In the genomic region with DNA sequence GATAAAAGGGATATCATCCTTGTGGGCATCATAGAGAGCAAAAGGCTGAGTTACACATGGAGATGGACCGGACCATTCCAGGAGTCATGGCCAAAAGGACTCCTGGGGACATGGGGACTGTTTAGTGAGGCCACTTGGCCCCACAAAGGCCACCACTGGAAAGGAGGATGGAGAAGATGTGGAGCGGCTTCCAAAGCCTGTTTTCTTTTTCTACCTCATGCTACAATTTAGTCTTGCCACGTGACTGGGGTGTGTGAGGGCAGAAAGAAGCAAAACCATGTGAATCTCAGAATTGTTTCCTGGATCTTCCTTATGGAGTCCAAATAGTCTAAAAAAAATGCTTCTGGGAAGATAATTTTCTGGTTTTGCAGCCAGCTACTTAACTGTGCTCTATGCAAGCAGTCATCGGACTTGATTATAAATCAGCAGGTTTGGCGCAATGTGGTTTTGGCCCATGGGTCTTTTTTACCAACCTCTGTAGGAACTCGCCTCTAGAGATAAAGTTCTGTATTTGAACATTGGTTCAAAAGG, we compare ENCODE assay signal across 23 mouse cellular contexts. TPM values are rescaled to one million over a fixed set of nuclear protein-coding genes. Genes with fewer than 3 reads are reported as not detected.
"Had no signal": no experiment of that assay in that cellular context is flagged by ENCODE, and none has a peak within 500 bp of the region (broad histone marks: within the 10 kb centered on the region; RNA-seq: fewer than 3 reads in every experiment).

No protein-coding gene starts in this region.

- H3K4me1 ChIP-seq: hindbrain, embryonic 12.5 days; intestine, embryonic 15.5 days; limb, embryonic 12.5 days; liver, embryonic 13.5 days had no signal

- H3K27me3 ChIP-seq: heart, embryonic 12.5 days; hindbrain, embryonic 12.5 days; intestine, embryonic 15.5 days; liver, embryonic 13.5 days had no signal

- H3K27ac ChIP-seq: heart, embryonic 10.5 days; hindbrain, embryonic 10.5 days; hindbrain, embryonic 12.5 days; hindbrain, embryonic 14.5 days; intestine, embryonic 15.5 days; layer of hippocampus, adult 2 months; left cerebral cortex, adult 2 months; limb, embryonic 10.5 days; limb, embryonic 12.5 days; liver, embryonic 13.5 days had no signal

- H3K9me3 ChIP-seq: heart, embryonic 10.5 days; hindbrain, embryonic 10.5 days; intestine, embryonic 15.5 days; liver, embryonic 13.5 days had no signal

- DNase-seq: gastrocnemius, postnatal 14 days; gastrocnemius, postnatal 36 days; heart, postnatal 4 days; kidney, adult 18-20 months; kidney, adult 8-10 months; kidney, postnatal 10 days; kidney, postnatal 4 days; liver; liver, embryonic 13.5 days had no signal

- H3K36me3 ChIP-seq: heart, embryonic 10.5 days; heart, embryonic 12.5 days; hindbrain, embryonic 10.5 days; hindbrain, embryonic 12.5 days; intestine, embryonic 15.5 days; limb, embryonic 10.5 days; limb, embryonic 12.5 days; liver, embryonic 13.5 days had no signal

- H3K4me3 ChIP-seq: heart, embryonic 10.5 days; heart, embryonic 12.5 days; hindbrain, embryonic 10.5 days; hindbrain, embryonic 12.5 days; intestine, embryonic 15.5 days; layer of hippocampus, adult 2 months; left cerebral cortex, adult 2 months; limb, embryonic 10.5 days; limb, embryonic 12.5 days; liver, embryonic 13.5 days had no signal

- ATAC-seq: hindbrain, embryonic 16.5 days; inflammation-experienced regulatory T-cells, adult 6 months; intestine, embryonic 15.5 days; intestine, postnatal 0 days had no signal

- H3K9ac ChIP-seq: heart, embryonic 12.5 days; hindbrain, embryonic 12.5 days; hindbrain, embryonic 14.5 days; intestine, embryonic 15.5 days; limb, embryonic 12.5 days; liver, embryonic 13.5 days had no signal

- H3K4me2 ChIP-seq: heart, embryonic 12.5 days; hindbrain, embryonic 12.5 days; hindbrain, embryonic 14.5 days; intestine, embryonic 15.5 days; limb, embryonic 12.5 days; liver, embryonic 11.5 days; liver, embryonic 13.5 days had no signal

RNA-seq across cellular contexts. Expression of a gene that starts 36.9 kb away (rescaled TPM):
- polyA plus RNA-seq: inflammation-experienced regulatory T-cells, adult 6 months had no signal
